11 mouse cellular contexts compared by ENCODE assay signal in the genomic region with DNA sequence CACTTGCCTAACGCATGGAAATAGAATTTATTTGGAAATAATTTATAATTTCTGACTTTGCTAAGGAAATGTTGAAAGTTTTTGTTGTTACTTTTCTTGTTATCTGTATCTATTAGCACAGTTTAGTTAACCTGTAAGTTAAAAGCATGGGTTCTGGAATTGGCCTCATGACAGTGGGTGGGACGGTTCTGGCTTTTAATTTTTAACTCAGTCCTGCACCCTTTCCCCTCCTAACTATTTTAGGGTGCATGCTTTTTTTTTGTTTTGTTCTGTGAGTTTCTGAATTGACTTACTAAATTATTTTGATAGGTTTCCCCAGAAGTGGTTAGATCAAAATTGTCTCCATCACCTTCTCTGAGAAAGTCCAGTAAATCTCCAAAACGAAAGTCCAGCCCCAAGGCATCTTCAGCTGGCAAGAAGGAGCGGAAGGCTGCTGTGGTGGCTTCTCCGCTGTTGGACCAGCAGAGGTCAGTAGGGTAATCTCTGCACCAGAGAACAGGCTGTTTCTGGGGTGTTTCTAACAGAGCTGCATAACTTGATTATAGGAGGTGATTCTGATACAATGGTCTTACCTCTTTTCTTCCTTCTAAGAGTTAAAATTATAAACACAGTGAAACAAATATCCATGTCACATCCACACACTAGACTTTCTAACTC. TPM values are rescaled to one million over a fixed set of nuclear protein-coding genes. Genes with fewer than 3 reads are reported as not detected.
DNase-seq lines count a peak whose midpoint lies in the region; ATAC-seq and TF ChIP-seq lines count a peak whose summit lies in the region.
"Had no signal": no experiment of that assay in that cellular context is flagged by ENCODE, and none has a peak within 500 bp of the region (broad histone marks: within the 10 kb centered on the region; RNA-seq: fewer than 3 reads in every experiment).

No protein-coding gene starts in this region.

- H3K36me3 ChIP-seq in hindbrain, embryonic 14.5 days (replicated peaks; ENCODE audit: control insufficient read depth, insufficient read depth), result peaks cover 18% of the 10 kb centered on the region
- H3K36me3 ChIP-seq in hindbrain, embryonic 12.5 days, result no peaks in the 10 kb centered on the region
- peaks cover 4 to 29% of the 10 kb centered on the region in 2 experiments for H3K36me3 ChIP-seq in CH12.LX (replicated peaks in 1 of 2; ENCODE audit: control insufficient read depth in 1 of 2, insufficient read depth in 1 of 2, low read length in 1 of 2)

- in situ Hi-C loops in CH12.LX (cut with MboI; ENCODE audit: low pct_ligation_motif_present, low pct_unique_long_range_greater_than_20kb, low sequenced_read_pairs), result no loop called here

- no peaks in the 10 kb centered on the region for H3K27me3 ChIP-seq in hindbrain, embryonic 14.5 days (ENCODE audit: control insufficient read depth, insufficient read depth, low read length)
- H3K27me3 ChIP-seq in hindbrain, embryonic 12.5 days, result no peaks in the 10 kb centered on the region
- no peaks in the 10 kb centered on the region for H3K27me3 ChIP-seq in CH12.LX (replicated peaks)
- H3K27me3 ChIP-seq: liver, embryonic 15.5 days; neural tube, embryonic 12.5 days had no signal

- ATAC-seq in hindbrain, embryonic 14.5 days (ENCODE audit: low FRiP score), result no peak
- no peak for ATAC-seq in hindbrain, embryonic 12.5 days (ENCODE audit: low FRiP score)

- TF ChIP-seq POLR2A in CH12.LX (IDR thresholded peaks at IDR 0.05; ENCODE audit: low read depth, low read length), result no peak

- H3K9me3 ChIP-seq in hindbrain, embryonic 14.5 days (ENCODE audit: control insufficient read depth, low read length), result no peaks in the 10 kb centered on the region
- H3K9me3 ChIP-seq in hindbrain, embryonic 12.5 days (replicated peaks), result no peaks in the 10 kb centered on the region
- H3K9me3 ChIP-seq in CH12.LX (replicated peaks; ENCODE audit: low read length), result no peaks in the 10 kb centered on the region
- H3K9me3 ChIP-seq: liver, embryonic 15.5 days; neural tube, embryonic 12.5 days had no signal

- WGBS in hindbrain, embryonic 14.5 days, result 66% methylated on average over 5 of the region's 5 CpGs
- 60% methylated on average over 5 of the region's 5 CpGs for WGBS in hindbrain, embryonic 12.5 days

- H3K27ac ChIP-seq in hindbrain, embryonic 14.5 days, result no peak overlapping the region
- H3K27ac ChIP-seq in hindbrain, embryonic 12.5 days, result no peak overlapping the region
- no peak overlapping the region for H3K27ac ChIP-seq in CH12.LX (ENCODE audit: insufficient read depth, low read depth)
- H3K27ac ChIP-seq: liver, embryonic 15.5 days; neural tube, embryonic 12.5 days had no signal

- TF ChIP-seq EP300 in CH12.LX (IDR thresholded peaks at IDR 0.05; ENCODE audit: low read length), result no peak

- dilution Hi-C loops in CH12.LX (cut with MboI; ENCODE audit: extremely low pct_ligation_motif_present, extremely low pct_unique_long_range_greater_than_20kb, low sequenced_read_pairs), result no loop called here

- peak; percentile 41 for TF ChIP-seq RAD21 in CH12.LX (IDR thresholded peaks at IDR 0.05; ENCODE audit: low read depth, low read length)

- no peak overlapping the region for H3K4me2 ChIP-seq in hindbrain, embryonic 14.5 days (replicated peaks)
- H3K4me2 ChIP-seq in hindbrain, embryonic 12.5 days (replicated peaks), result no peak overlapping the region
- no peak overlapping the region for H3K4me2 ChIP-seq in CH12.LX (ENCODE audit: insufficient read depth, low read depth, poor library complexity, severe bottlenecking)
- H3K4me2 ChIP-seq: liver, embryonic 15.5 days; neural tube, embryonic 12.5 days had no signal

- TF ChIP-seq CTCF in CH12.LX (conservative IDR thresholded peaks at IDR 0.05 in 1 of 2, IDR thresholded peaks at IDR 0.05 in 1 of 2; ENCODE audit: low read depth in 2 of 2, low read length in 2 of 2), result peak in 1 of 2 experiments; percentile 50; a peak in 2 of 4 replicates

- no peak overlapping the region for H3K4me3 ChIP-seq in hindbrain, embryonic 14.5 days (replicated peaks; ENCODE audit: low read length)
- no peak overlapping the region for H3K4me3 ChIP-seq in hindbrain, embryonic 12.5 days
- no peak overlapping the region for H3K4me3 ChIP-seq in CH12.LX (replicated peaks in 1 of 3; ENCODE audit: low read depth in 2 of 3, low read length in 2 of 3, poor library complexity in 1 of 3)
- H3K4me3 ChIP-seq: liver, embryonic 15.5 days; neural tube, embryonic 12.5 days had no signal

- no peak overlapping the region for H3K9ac ChIP-seq in hindbrain, embryonic 14.5 days
- H3K9ac ChIP-seq in hindbrain, embryonic 12.5 days, result no peak overlapping the region
- no peak overlapping the region for H3K9ac ChIP-seq in CH12.LX (ENCODE audit: insufficient read depth, low read depth)
- H3K9ac ChIP-seq: liver, embryonic 15.5 days; neural tube, embryonic 12.5 days had no signal

- H3K79me2 ChIP-seq in CH12.LX (replicated peaks; ENCODE audit: control insufficient read depth, extremely low read depth, insufficient read depth, poor library complexity, severe bottlenecking), result 0 out of 2 replicates have a peak, but pooled peaks cover 2% of the 10 kb centered on the region

- H3K4me1 ChIP-seq in hindbrain, embryonic 14.5 days (replicated peaks; ENCODE audit: control insufficient read depth, insufficient read depth, low read length), result no peaks in the 10 kb centered on the region
- H3K4me1 ChIP-seq in hindbrain, embryonic 12.5 days, result peaks cover 3% of the 10 kb centered on the region; the same call in 1 of the 2 replicates
- H3K4me1 ChIP-seq in CH12.LX (ENCODE audit: control insufficient read depth in 1 of 2, insufficient read depth in 2 of 2), result no peaks in the 10 kb centered on the region
- H3K4me1 ChIP-seq: liver, embryonic 15.5 days; neural tube, embryonic 12.5 days had no signal

- DNase-seq in hindbrain, embryonic 14.5 days (ENCODE audit: low spot score), result peak; percentile 58
- DNase-seq in CH12.LX (ENCODE audit: extremely low read depth) (no peak), adipocyte (ENCODE audit: low spot score) (peak; percentile 33)
- peak; percentile 53 to 60 for DNase-seq in kidney, postnatal 36 days
- no peak for DNase-seq in urinary bladder, adult 18-20 months (ENCODE audit: low spot score in 2 of 2)
- no peak for DNase-seq in adrenal gland, adult 2 months
- DNase-seq in thymus, postnatal 10 days (ENCODE audit: low spot score in 2 of 2), result no peak
- DNase-seq: cerebellum, adult 11-12 months had no signal

TF ChIP-seq in CH12.LX, 34 proteins besides CTCF, POLR2A, EP300 and RAD21:
- TF ChIP-seq ZC3H11A (IDR thresholded peaks at IDR 0.05; ENCODE audit: low read depth, low read length), result no peak
- peak; percentile 23; the same call in 1 of the 2 replicates for TF ChIP-seq SMC3 (IDR thresholded peaks at IDR 0.05; ENCODE audit: low read depth, low read length)

RNA-seq across cellular contexts. Expression of a gene that starts 25.3 kb away (rescaled TPM):
- polyA plus RNA-seq in hindbrain, embryonic 14.5 days (2014; fragmentation: Nextera tagmentation; extraction: Ambion mirVana), result 34.5 and 34.6 TPM in 2 replicates
- polyA plus RNA-seq in hindbrain, embryonic 12.5 days (2016; fragmentation: Nextera tagmentation; extraction: Ambion mirVana), result 38.9 and 43.9 TPM in 2 replicates
- total RNA-seq in CH12.LX (2012; rRNA removed), result 18.8 and 19.3 TPM in 2 replicates
- 15.7 and 17.7 TPM in 2 replicates for total RNA-seq in CH12.LX (2014; rRNA removed)
- polyA plus RNA-seq in CH12.LX (2012; ENCODE audit: insufficient read length, low read depth), result 38.5 and 39.8 TPM in 2 replicates
- 10 to 100 TPM; 27.5 to 32.2 TPM for total RNA-seq in adrenal gland, adult 2 months (2021)
- 8.0 and 10.5 TPM in 2 replicates for polyA plus RNA-seq in adrenal gland, adult 2 months (2012; rRNA removed)

Comparison
In these comparisons a context has a peak if more than half of its experiments do, and no peak if none do; other contexts are left out.
1. DNase-seq: peak in hindbrain, embryonic 14.5 days (single experiment), adipocyte (single experiment) and kidney, postnatal 36 days (2 of 2); none in CH12.LX (single experiment), urinary bladder, adult 18-20 months (0 of 2), adrenal gland, adult 2 months (single experiment) and thymus, postnatal 10 days (0 of 2).